ENCODE assay signal across 2 mouse cellular contexts in the genomic region with DNA sequence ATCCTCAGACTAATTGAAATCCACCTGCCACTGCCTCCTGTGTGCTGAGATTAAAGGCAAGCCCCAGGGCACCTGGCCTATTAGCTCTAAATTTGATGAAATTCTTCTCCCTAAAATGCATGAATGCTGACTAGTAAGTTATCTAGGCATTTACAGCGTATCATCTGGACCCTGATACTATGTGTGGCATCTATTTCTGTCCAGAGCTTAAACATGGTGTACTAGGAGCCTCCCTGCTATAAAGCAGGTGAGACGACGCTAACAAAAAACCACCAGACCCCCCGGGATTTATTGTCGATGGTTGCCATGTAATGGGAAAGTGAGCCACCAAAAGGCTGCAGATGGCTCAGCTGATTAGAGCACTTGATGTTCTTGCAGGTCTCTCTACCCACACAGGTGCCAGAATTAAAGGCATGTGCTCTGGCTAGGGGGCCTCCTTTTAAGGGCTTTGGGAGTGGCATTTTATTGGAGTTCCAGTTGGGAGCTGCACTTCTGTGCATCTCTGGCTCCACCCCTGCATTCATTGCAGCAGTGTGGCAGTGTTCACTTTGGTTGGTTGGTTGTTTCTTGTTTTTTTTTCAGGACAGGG.
TF ChIP-seq lines count a peak whose summit lies in the region.

No protein-coding gene starts in this region.

TF ChIP-seq in CH12.LX, 34 proteins besides CTCF, POLR2A, EP300 and RAD21 (continued from another document):
- no peak for TF ChIP-seq MAZ (IDR thresholded peaks at IDR 0.05; ENCODE audit: low read depth, low read length)

TF ChIP-seq in MEL, 35 proteins besides CTCF, POLR2A, EP300 and RAD21:
- TF ChIP-seq MYB (IDR thresholded peaks at IDR 0.05; ENCODE audit: low read depth, low read length) (0 out of 2 replicates have a peak, but pooled peaks have one; percentile 17), POLR2AphosphoS2 (IDR thresholded peaks at IDR 0.05; ENCODE audit: low read length) (peak; percentile 76), MAX (IDR thresholded peaks at IDR 0.05; ENCODE audit: low read length) (peak; percentile 7; the same call in 1 of the 2 replicates), KAT2A (conservative IDR thresholded peaks at IDR 0.05; ENCODE audit: low read depth, low read length) (0 out of 2 replicates have a peak, but pooled peaks have one; percentile 17), TCF12 (IDR thresholded peaks at IDR 0.05; ENCODE audit: low read depth, low read length) (no peak), USF1 (IDR thresholded peaks at IDR 0.05; ENCODE audit: low read depth, low read length) (no peak), SIN3A (IDR thresholded peaks at IDR 0.05; ENCODE audit: low read length) (peak; percentile 5; the same call in 1 of the 2 replicates), NRF1 (IDR thresholded peaks at IDR 0.05; ENCODE audit: insufficient read depth, low read depth, low read length, poor library complexity, severe bottlenecking) (no peak)
